Mouse (Mus musculus): ENCODE measurements around the gene Eif3a.

Eif3a gene

DNA sequence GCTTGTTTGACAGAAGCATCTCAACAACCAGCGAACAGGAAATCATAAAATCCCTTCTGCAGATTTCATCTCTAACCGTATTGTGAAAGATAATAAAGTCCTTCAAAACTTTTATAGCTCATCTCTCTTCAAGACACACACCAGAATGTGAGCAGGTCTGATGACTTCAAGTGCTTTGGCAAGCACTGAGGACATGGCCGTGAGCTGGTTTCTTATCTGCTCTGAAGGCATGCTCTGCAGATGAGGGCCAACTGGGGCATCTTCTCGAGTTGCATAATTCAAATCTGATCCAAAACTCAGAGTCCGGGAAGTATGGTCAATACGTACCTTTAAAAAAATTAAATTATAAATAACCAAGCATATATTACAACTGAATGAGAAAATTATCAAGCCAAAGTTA is 17.1 kb downstream of the Eif3a start:
- ATAC-seq (ENCODE audit: insufficient number of reproducible peaks, low FRiP score, low TSS enrichment): no peak

DNA sequence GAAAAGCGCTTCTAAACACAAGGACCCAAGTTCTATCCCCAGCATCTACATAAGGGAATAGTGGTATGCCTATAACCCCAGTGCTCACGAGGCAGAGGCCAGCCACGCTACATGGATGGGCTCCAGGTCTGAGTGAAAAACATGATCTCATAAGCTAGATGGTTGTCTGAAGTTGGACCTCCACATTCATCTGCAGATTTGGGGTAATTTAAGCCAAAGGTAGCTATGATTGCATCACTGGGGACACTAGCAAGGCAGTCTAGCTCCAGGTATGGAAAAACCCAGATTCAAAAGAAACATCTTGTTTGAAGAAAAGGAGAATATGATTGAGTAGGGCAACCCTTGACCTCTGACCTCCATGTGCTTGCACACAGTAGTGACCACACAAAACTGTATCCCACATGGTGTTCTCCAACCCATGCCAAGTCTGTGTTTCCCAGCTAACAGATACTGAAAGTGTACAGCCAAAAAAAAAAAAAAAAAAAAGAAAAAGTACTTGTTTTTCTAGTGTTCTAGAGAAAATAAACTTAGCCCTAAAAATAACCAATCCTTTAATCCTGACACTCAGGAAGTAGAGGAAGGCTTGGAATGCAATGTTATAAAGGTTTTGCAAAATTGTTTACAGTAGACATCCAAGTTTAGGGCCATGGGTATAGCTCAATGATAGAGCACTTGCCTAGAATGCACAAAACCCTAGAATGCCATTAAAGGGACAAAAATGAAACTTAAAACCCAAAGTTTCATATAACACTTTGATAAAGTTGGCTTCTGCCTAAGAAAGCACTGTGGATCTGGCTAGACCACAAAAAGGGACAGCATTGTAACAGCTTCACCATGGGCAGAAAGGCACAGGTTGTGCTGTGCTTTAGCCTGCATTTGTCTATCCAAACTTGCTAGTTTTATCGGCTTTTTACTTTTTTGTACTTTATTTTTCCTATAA is 31.3 kb downstream of the Eif3a start:
- no peak for ATAC-seq (ENCODE audit: insufficient number of reproducible peaks, low FRiP score, low TSS enrichment)

DNA sequence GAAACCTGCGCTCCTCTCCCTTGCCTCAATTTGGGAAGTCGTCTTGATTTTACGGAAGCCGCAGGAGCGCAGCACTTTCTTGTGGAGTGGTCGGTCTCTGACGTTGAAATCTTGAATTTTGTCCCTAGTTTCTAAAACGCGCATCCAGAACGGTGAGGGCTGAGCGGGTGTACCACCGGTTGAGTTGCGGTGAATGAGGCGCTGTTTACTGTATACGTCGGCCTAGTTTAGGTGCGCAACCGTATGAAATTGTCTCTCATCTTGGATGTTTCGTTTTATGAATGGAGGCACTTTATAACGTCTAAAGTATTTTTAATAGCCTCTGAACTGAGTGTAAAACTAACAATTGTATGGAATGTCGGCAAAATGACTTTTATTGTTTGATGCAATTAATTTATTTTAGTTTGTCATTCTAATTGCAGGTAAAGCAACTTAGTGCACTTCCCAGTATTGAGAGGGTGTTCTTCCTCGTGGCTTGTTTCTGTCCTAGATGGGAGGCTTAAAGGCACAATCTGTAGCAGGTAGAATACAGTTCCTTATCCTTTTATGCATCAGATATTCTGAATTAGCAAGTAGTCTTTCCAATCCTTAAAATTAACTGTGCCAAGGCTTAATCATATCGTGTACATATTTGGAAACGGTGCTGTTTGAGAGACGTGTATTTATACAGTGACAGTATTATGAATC is 33.2 kb downstream of the Eif3a start:
- no peak for ATAC-seq (ENCODE audit: insufficient number of reproducible peaks, low FRiP score, low TSS enrichment)

GRCm38 (mm10) chr19:60756192-60757098 is 34.0 kb downstream of the Eif3a start:
- ATAC-seq (ENCODE audit: insufficient number of reproducible peaks, low FRiP score, low TSS enrichment): peak; percentile 57

DNA sequence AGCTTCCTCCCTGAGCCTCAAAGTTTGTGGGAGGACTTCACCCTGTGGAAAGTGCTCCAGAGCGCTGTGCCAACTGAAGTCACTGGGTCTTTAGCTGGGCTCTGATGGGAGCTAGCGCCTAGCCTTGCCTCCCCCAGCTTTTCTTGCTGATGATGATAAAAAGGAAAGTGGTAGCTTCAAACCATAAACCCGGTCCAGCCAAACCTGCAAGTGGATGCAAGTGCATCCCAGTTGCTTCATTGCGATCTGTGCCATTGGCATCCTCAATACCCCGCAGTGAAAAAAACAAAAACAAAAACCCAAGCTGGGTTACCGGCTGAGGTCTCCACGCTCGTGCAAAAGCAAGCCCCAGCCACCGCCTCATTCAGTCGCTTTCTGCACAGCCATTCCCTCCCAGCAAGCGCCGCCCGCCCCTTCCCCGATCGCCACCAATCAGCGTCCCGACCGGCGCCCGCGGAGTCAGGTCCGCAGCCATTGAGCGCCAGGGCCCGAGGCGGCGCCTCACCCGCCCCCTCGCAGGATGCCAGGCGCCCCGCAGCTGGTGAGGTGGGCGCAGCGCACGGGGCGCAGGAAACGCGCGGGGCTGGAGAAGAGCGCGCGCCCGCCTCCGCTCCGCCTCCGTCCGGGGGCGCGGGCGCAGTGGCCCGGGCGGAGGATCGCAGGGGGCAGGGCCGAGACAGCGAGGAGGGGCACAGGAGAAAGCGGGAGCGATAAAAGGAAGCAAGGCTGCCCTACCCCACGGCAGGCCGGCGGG is 34.8 kb downstream of the Eif3a start, which contains the start of gene Nanos1:
Nanos1 (plus strand) TSS at position 550 of the 754 bp plus-strand sequence.
- peak; percentile 94 for ATAC-seq (ENCODE audit: insufficient number of reproducible peaks, low FRiP score, low TSS enrichment)

GRCm38 (mm10) chr19:60747801-60748200 is 42.7 kb downstream of the Eif3a start:
- ATAC-seq (ENCODE audit: insufficient number of reproducible peaks, low FRiP score, low TSS enrichment): no peak

- ATAC-seq (ENCODE audit: insufficient number of reproducible peaks, low FRiP score, low TSS enrichment): no peak
Measured at GRCm38 (mm10) chr19:60743767-60744547, 46.5 kb downstream of the Eif3a start.

DNA sequence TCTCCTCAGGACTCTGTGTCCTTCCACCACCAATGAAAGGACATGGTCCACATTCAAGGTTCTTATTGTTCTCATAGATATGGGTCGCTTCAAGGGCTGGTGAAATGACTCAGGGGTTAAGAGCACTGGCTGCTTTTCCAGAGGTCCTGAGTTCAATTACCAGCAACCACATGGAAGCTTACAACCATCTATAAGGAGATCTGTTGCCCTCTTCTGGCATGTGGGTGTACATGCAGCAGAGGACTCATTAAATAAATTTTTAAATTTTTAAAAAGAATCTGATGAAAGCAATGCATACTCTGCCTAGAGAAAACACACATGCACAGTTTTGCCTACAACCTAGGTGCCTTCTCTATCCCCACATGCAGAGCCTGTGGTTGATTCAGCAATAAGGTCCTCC is 49.9 kb downstream of the Eif3a start:
- ATAC-seq (ENCODE audit: insufficient number of reproducible peaks, low FRiP score, low TSS enrichment): no peak

GRCm38 (mm10) chr19:60731966-60732365 is 58.5 kb downstream of the Eif3a start:
- no peak for ATAC-seq (ENCODE audit: insufficient number of reproducible peaks, low FRiP score, low TSS enrichment)

DNA sequence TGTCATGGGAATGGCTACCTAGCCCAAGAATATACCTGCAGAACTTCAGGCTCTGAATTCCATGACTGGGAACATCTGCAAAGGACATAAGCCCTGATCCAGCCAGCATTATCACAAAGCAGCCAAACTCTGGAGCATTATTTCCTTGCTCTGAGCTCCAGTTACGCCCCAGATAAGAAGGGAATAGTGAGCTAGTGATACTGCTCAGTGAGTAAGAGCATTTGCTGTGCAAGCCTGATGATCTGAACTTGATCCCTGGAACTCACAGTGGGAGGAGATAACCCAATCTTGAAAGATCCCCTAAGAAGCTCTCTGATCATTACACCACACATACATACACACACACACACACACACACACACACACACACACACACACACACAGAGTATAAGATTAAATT is 59.2 kb downstream of the Eif3a start:
- no peak for ATAC-seq (ENCODE audit: insufficient number of reproducible peaks, low FRiP score, low TSS enrichment)

DNA sequence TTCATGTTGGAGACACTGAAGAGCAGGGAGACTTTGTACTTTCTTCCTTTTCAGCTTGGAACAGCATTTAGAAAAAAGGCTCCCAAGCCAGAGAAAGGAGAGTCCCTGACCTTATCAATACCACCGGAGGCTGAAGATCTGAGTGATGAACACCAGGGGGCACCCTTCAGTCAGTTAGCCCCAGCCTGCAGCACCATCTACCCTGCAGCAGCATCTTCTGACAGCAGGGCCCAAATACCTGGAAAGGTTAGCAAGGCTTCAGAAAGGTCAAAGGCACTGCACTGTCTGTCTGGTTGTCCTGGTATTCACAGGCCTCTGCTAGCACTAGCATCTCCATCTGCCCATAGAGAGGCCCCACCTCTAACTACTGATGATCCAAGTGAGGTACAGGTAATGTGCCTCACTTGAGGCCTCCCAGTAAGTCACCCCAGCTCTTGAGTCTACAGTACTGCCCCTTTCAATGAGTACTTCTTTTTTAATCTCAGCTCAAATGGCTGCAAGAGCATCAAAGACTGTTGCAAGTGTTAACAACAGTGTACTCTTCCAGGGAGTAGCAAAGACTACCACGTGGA is 60.1 kb downstream of the Eif3a start:
- peak; percentile 66 for ATAC-seq (ENCODE audit: insufficient number of reproducible peaks, low FRiP score, low TSS enrichment)

DNA sequence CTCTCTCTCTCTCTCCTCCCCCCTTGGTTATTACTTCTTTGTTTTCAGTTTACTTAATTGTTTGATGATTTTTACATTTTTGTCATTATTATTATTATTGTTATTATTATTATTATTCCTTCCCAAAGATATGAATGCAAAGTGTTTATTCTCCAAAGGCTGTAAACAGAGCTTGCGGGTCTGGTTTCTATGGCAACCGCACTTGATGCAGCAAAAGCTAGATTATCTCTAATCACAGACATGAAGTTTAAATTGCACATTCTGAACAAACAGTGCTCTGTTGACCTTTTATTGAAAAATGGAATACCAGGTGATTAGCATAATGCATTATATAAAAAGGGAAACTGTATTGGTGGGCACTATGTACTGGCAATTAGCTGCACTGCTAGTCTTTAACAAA is 74.1 kb downstream of the Eif3a start:
- ATAC-seq (ENCODE audit: insufficient number of reproducible peaks, low FRiP score, low TSS enrichment): no peak

DNA sequence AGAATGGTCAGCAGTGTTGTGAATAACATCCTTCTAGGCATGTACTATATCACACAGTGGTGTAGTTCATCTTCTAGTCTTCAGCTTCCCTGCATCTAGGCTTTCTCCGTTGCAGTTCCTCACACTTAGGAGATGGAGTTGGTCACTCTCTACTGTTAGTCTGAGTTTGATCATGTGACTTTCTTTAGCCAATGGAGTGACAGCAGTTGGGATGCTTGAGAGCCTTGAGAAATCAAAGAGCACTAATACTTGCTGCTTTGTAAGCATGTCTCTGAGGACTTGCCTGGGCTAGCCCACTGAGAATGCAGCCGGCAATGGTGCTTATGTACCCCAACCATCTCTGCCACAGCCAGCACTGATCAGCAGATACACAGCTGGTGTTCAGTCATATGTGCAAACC is 77.9 kb downstream of the Eif3a start:
- no peak for ATAC-seq (ENCODE audit: insufficient number of reproducible peaks, low FRiP score, low TSS enrichment)
